Mouse (Mus musculus) heart, postnatal 0 days (tissue): Measurements from ENCODE around the gene Taf4.

ENCODE experiments used
- CTCF ChIP-seq: IDR thresholded peaks from 2 replicates; pipeline ENCODE4 v1.5.1; 2016; ENCODE audit warnings: antibody characterized with exemption, control low read depth, low read depth
- EP300 ChIP-seq: IDR thresholded peaks from 2 replicates; pipeline ENCODE4 v1.6.1; 2016; ENCODE audit warnings: antibody characterized with exemption, low read depth

GRCm38 (mm10) chr2:179884561-179884960 lies 91.9 kb downstream of the Taf4 start:
- TF ChIP-seq CTCF (no peak), EP300 (no peak)
